Mouse (Mus musculus): Measurements from ENCODE around the gene Tanc1.

DNA sequence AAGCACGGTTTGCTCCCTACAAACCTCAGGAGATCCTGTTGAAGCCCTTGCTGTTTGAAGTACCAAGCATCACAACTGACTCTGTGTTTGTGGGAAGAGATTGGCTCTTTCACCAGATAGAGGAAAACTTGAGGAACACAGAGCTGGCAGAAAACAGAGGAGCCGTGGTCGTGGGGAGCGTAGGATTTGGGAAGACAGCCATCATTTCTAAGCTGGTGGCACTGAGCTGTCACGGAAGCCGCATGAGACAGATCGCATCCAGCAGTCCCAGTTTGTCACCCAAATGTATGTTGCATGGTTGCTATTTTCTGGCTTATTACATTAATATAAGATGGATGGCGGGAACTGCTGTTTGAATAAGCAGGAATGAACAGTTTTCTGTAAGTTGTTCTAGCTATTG is 179.8 kb downstream of the Tanc1 start:
- TF ChIP-seq POLR2A (IDR thresholded peaks at IDR 0.05; ENCODE audit: low read depth, low read length) (no peak), CTCF (IDR thresholded peaks at IDR 0.05; ENCODE audit: extremely low read depth, insufficient read length, insufficient replicate concordance, low read depth, low read length) (no peak)

Data from small intestine, adult 2 months (tissue).